Mouse (Mus musculus): ENCODE measurements around the gene Wdr45.

Gene Wdr45

DNA sequence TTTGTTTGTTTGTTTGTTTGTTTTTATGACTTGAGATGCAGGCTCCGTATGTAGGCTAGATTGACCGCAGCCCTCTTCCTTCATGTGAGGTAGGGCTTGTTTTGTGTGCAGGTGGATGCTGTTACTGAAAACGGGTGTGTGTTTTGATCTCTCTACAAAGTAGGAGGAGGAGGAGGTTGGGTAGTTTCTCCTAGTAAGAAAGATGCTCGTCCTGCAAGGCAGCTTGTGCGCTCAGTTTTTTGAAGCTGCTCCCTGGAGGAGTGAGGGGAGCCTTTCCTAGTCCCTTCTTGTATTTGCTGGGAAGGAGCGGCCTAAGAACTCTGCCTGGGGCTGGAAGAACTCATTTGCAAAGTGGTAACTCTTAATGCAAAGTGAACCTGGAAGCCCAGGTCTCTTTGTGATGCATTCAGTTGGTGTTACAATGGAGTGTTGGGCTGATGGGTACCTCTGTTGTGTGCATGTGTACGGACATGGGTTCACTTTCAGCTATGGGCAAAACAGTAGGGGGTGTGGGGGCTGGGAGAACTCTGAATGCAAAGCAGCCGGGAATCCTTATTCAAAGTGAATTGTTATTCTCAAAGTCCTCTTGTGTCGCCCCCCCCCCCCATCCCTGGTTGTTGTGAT is 50.6 kb downstream of the Wdr45 start:
- DNase-seq (ENCODE audit: low read depth): no peak

DNA sequence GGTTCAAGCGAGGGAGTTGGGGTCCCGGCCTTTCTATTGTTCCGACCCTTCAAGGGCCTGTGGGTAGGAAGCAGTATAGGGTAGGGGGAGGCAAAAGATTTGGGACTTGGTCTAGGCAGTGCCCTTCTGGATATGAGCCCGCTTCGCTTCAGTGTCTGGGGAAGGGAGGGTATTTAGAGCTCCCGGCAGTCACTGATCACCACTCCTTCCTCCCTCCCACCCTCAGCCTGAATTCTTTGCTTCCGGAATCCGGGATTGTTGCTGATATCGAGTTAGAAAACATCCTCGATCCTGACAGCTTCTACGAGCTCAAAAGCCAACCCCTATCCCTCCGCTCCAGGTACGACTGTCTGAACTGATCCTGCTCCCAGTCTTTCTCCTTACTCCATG is 51.1 kb downstream of the Wdr45 start:
- DNase-seq (ENCODE audit: low read depth): no peak

- DNase-seq (ENCODE audit: low read depth): no peak
Observed at GRCm38 (mm10) chrX:7765764-7766163, 51.6 kb downstream of the Wdr45 start.

DNA sequence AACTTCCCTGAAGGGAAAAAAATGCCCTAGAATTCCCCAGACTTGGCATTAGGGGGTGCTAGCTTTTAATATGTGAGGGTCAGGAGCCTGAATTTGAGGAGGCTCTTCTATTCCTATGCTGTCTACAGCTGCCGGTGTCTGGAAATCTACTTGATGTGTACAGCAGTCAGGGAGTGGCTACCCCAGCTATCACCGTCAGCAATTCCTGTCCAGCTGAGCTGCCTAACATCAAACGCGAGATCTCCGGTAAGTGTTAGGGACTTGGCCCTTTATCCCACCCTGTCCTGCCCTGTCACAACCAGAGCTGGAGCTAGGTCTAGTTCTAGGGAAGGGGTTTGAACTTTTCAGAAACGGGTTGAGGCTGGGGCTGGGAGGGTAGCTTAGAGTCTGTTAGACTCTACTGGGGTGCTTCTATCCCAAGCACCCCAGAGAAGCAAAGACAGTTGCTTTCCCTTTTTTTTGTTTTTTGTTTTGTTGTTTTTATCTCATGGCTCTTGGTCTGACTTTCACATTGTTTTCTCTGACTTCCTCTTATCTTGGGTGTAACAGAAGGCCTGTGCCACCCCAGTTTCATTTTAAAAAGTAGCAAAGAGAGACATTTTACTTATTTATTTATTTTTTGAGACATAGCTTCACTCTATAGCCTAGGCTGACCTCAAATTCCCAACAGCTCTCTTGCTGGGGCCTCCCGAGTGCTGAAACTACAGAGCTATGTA is 55.3 kb downstream of the Wdr45 start:
- no peak for DNase-seq (ENCODE audit: low read depth)

DNA sequence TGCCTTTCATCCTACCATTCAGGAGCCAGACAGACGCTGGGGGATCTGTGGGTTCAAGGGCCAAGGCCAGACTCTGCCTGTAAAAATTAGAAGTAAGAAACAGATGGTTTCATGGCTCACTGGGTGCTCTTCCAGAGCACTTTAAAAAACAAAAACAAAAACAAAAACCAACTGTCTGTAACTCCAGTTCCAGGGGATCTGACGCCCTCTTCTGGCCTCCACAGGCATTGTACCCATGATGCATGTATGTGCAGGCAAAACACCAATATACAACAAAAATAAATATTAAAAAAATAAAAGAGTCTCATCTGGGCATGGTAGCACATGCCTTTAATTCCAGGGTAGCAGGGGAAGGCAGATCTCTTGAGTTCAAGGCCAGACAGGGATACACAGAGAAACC is 58.6 kb downstream of the Wdr45 start:
- peak; percentile 41 for DNase-seq (ENCODE audit: low read depth)

DNA sequence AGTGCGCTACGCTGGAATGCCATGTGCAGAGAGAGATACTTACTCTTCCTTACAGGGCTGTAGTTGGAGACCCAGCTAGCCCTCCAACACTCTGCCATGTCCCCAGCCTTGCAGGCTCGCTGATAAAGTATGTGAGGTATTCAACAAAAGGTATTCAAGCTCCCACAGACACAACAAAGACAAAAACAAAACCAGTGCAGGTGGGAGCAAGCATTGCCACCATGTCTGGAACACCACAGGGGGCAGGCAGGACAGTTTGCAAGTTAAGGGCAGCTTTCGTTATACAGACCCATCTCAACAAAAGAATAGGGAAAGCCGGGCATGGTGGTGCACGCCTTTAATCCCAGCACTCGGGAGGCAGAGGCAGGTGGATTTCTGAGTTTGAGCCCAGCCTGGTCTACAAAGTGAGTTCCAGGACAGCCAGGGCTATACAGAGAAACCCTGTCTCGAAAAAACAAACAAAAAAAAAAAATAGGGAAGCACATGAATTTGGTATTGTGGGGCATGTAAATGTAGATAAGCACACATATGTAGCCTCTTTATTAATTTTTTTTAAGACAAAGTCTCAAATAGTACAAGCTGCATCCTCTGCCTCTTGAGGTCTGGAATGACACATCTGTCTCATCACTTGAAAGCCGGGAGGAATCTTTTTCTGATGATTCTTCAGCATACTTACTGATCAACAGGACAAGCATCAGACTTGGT is 61.5 kb downstream of the Wdr45 start:
- DNase-seq (ENCODE audit: low read depth): no peak

DNA sequence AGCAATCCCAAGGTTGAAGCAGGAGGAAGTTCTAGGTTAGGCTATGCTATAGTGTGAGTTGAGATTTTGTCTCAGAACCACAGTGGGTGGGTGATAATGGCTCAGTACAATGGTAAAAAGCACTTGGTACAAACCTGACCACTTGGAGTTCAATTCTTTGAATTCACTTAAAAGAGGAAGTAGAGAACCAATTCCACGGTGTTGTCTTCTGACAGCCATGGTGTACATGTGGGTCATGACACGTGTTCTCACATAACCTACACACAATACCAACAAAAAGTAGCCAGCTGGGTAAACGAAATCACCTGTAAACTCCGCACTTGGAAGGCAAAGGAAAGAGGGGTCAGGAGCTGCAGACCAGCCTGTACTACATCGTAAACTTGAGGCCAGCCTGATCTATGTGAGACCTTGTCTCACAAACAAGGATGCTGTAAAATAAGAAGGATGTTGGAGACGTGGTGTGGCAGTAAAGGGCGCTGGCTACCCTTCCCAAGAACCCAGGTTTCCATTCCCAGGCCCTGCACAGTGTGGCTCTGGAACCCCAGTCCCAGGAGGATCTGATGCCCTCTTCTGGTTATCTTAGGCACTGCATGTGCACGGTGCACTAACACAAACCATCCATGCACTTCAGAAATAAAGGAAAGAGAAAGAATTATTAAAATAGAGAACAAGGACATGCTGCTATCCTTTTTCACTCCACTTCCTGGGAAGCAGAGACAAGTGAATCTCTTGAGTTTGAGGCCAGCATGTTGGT is 62.4 kb downstream of the Wdr45 start:
- DNase-seq (ENCODE audit: low read depth): peak; percentile 58

All from induced T-regulatory cell, adult 2 months (primary cell).